Mouse (Mus musculus) CD8-positive naive resting alpha-beta T cell, adult 57 days (primary cell): ENCODE results near the gene Slc16a3. TPM values are rescaled to one million over a fixed set of nuclear protein-coding genes. Genes with fewer than 3 reads are reported as not detected.

Experiments
- total RNA-seq: library from RNA; stranded (reverse); gene quantifications from one replicate; pipeline ENCODE4 v1.2.4, GENCODE M21; 2023

Slc16a3 gene
- 2.2 TPM for total RNA-seq

DNA sequence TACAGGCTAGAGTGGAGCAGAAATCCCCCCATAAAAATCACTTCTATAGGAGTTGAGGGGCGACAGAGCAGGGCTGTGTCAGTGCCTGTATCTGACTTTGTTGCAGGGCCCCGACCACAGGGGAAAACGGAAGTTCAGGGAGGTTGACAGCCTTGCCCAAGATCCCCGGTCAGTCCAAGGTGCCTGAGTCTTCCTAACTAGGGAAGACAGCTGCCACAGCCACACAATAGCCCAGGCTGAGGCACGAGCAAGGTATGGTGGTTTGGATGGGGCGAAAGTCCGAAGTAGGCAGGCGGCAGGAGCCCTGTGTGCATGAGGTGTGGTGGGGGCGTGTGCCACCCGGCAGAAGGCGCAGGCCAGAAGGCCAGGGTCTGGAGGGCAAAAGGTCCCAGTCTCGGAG, at the start of gene Slc16a3:
Slc16a3 (plus strand) TSS at position 153 of the 400 bp plus-strand sequence.

DNA sequence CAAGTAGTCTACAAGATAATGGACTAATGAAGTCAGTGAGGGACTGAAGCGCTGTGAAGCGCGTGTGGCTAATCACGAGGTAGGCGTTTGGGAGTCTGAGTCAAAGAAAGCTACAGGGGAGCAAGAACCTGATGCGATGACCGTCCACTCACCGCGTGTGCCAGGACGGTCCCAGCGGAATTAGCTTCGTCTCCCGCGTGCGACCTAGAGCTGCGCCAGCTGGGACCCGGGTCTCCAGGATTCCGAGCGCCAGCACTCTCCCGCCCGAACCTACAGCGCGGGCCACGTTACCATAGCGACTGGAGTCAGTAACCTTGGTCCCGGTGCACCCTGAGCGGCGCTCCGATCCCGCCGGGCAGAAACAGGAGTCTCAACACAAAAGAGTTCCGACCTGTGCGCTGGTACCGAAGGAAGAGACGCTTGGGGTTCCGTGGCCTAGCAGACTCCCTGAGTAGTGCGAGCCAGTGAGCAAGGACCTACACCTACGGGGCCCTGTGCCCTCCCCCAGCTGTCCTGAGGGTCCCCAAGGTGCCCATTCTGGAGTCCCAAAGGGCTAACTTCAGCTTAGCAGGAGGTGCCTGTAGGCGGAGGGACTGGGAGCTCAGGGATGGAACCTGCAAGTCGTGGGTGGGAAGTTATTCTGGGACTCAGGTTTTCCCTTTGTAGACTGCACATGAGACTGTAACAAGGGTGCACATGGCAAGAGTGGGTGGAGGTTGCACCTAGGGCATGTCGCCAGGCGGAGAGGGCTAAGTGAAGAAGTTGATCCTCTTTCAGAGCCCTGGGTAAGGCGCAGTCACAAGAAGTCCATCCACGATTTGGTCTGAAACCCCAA, 15.5 kb upstream of the Slc16a3 start, which contains the start of gene Ccdc57:
Ccdc57 (minus strand) TSS at position 309 of the 835 bp plus-strand sequence.

GRCm38 (mm10) chr11:120990951-120991526, 42.8 kb downstream of the Slc16a3 start, which contains the start of gene Csnk1d:
Gene Csnk1d, minus strand, starts transcription at chr11:120991330.

Other genes with a start within 250 kb of the Slc16a3 start
- gene Cenpx, start 234.7 kb upstream of the Slc16a3 start, total RNA-seq, result 33.8 TPM
- gene Lrrc45, start 234.6 kb upstream of the Slc16a3 start, total RNA-seq, result 28.8 TPM
- gene Rac3, start 227.0 kb upstream of the Slc16a3 start, total RNA-seq, result 1.7 TPM
- gene Dcxr, start 221.2 kb upstream of the Slc16a3 start, total RNA-seq, result not detected
- not detected for gene Cbr2, start 216.4 kb upstream of the Slc16a3 start, total RNA-seq
- gene Hmga1b, start 185.7 kb upstream of the Slc16a3 start, total RNA-seq, result 35.1 TPM
- gene Rfng, start 164.3 kb upstream of the Slc16a3 start, total RNA-seq, result 13.1 TPM
- 55.1 TPM for gene Gps1, start 164.2 kb upstream of the Slc16a3 start, total RNA-seq
- gene Dus1l, start 152.1 kb upstream of the Slc16a3 start, total RNA-seq, result 48.2 TPM
- gene Fasn, start 123.9 kb upstream of the Slc16a3 start, total RNA-seq, result 110 TPM
- 0.49 TPM for gene Ccdc57, start 15.6 kb upstream of the Slc16a3 start, total RNA-seq
- 142 TPM for gene Csnk1d, start 42.9 kb downstream of the Slc16a3 start, total RNA-seq
- 230 TPM for gene Cd7, start 90.9 kb downstream of the Slc16a3 start, total RNA-seq
- not detected for gene Sectm1b, start 115.1 kb downstream of the Slc16a3 start, total RNA-seq
- gene Sectm1a, start 132.7 kb downstream of the Slc16a3 start, total RNA-seq, result not detected
- gene Tex19.2, start 170.2 kb downstream of the Slc16a3 start, total RNA-seq, result not detected
- not detected for gene Tex19.1, start 197.7 kb downstream of the Slc16a3 start, total RNA-seq
- not detected for gene Uts2r, start 211.8 kb downstream of the Slc16a3 start, total RNA-seq